In genomic region chr4:141286860-141287517, GRCm38 (mm10) we compare ENCODE assay signal across 8 mouse cellular contexts. TPM values are rescaled to one million over a fixed set of nuclear protein-coding genes. Genes with fewer than 3 reads are reported as not detected.
DNase-seq lines count a peak whose midpoint lies in the region; ATAC-seq and TF ChIP-seq lines count a peak whose summit lies in the region.

No protein-coding gene starts in this region.

- no peak overlapping the region for H3K27ac ChIP-seq in heart, embryonic 13.5 days (replicated peaks)
- peak overlapping the region; percentile 16; the same call in 1 of the 2 replicates for H3K27ac ChIP-seq in kidney, embryonic 16.5 days (ENCODE audit: low read length)
- H3K27ac ChIP-seq in left cerebral cortex, adult 2 months: no peak overlapping the region

- H3K27me3 ChIP-seq in heart, embryonic 13.5 days (replicated peaks): peaks cover 46% of the 10 kb centered on the region
- H3K27me3 ChIP-seq in kidney, embryonic 16.5 days (ENCODE audit: insufficient read depth, low read length): peaks cover 11% of the 10 kb centered on the region

- no peaks in the 10 kb centered on the region for H3K36me3 ChIP-seq in heart, embryonic 13.5 days
- no peaks in the 10 kb centered on the region for H3K36me3 ChIP-seq in kidney, embryonic 16.5 days (ENCODE audit: insufficient read depth, low read length)

- H3K4me3 ChIP-seq in heart, embryonic 13.5 days: peak overlapping the region; percentile 21; the same call in 1 of the 2 replicates
- no peak overlapping the region for H3K4me3 ChIP-seq in kidney, embryonic 16.5 days (ENCODE audit: low read length)
- H3K4me3 ChIP-seq in left cerebral cortex, adult 2 months: no peak overlapping the region

- 12% methylated on average over 20 of the region's 20 CpGs for WGBS in heart, embryonic 13.5 days
- 5% methylated on average over 20 of the region's 20 CpGs for whole genome bisulfite sequencing in kidney, embryonic 16.5 days

- no peaks in the 10 kb centered on the region for H3K9me3 ChIP-seq in heart, embryonic 13.5 days
- no peaks in the 10 kb centered on the region; the same call in 1 of the 2 replicates for H3K9me3 ChIP-seq in kidney, embryonic 16.5 days (ENCODE audit: low read length)

- ATAC-seq in heart, embryonic 13.5 days (ENCODE audit: extremely low read depth, insufficient number of reproducible peaks, low FRiP score, low TSS enrichment): no peak
- peak; percentile 47 for ATAC-seq in kidney, embryonic 16.5 days (ENCODE audit: low FRiP score, low TSS enrichment)
- ATAC-seq in cerebellum, adult (ENCODE audit: insufficient number of reproducible peaks, low FRiP score, low TSS enrichment): no peak

- intact Hi-C loops in heart, postnatal 25 days (cut with DNase I): loop anchor here (5.0 kb wide), 1 partner anchor 65 kb away; no protein-coding TSS in a partner anchor
- intact Hi-C loops in left cerebral cortex, adult 2 months (cut with DNase I): no loop called here

- H3K9ac ChIP-seq in heart, embryonic 13.5 days: peak overlapping the region; percentile 65
- peak overlapping the region; percentile 17; the same call in 1 of the 2 replicates for H3K9ac ChIP-seq in kidney, embryonic 16.5 days (replicated peaks; ENCODE audit: low read length)

- TF ChIP-seq CTCF in left cerebral cortex, adult 2 months (IDR thresholded peaks at IDR 0.05): no peak

- H3K4me2 ChIP-seq in heart, embryonic 13.5 days: peak overlapping the region; percentile 62
- peak overlapping the region; percentile 43 for H3K4me2 ChIP-seq in kidney, embryonic 16.5 days (replicated peaks; ENCODE audit: low read depth, low read length)

- DNase-seq in heart, postnatal 25 days (ENCODE audit: low spot score): no peak
- peak; percentile 77 for DNase-seq in adrenal gland, postnatal 25 days
- peak; percentile 88 for DNase-seq in lung, postnatal 25 days (ENCODE audit: low spot score)
- DNase-seq in cerebellum, postnatal 36 days: no peak
- DNase-seq in left cerebral cortex, adult 2 months (ENCODE audit: extremely low spot score in 1 of 2, low spot score in 2 of 2): no peak

- H3K4me1 ChIP-seq in heart, embryonic 13.5 days: peaks cover 49% of the 10 kb centered on the region
- H3K4me1 ChIP-seq in kidney, embryonic 16.5 days (ENCODE audit: insufficient read depth, low read length): peaks cover 48% of the 10 kb centered on the region

RNA-seq across cellular contexts. Expression of gene Epha2, which starts 14.1 kb away (rescaled TPM):
- 4.0 and 4.3 TPM in 2 replicates for polyA plus RNA-seq in heart, embryonic 13.5 days (2015; fragmentation: Nextera tagmentation; extraction: Ambion mirVana)
- 1 to 10 TPM; 6.8 to 7.7 TPM for total RNA-seq in heart, postnatal 25 days (2021)
- total RNA-seq in adrenal gland, postnatal 25 days (2021): 18.7 and 19.3 TPM in 2 replicates
- 8.3 and 8.6 TPM in 2 replicates for polyA plus RNA-seq in kidney, embryonic 16.5 days (2015; fragmentation: Nextera tagmentation; extraction: Ambion mirVana)
- total RNA-seq in left cerebral cortex, adult 2 months (2021): 1 to 10 TPM; 1.3 to 1.9 TPM

RNA-seq across cellular contexts. Expression of gene Arhgef19, which starts 47.7 kb away (rescaled TPM):
- 2.2 and 3.1 TPM in 2 replicates for polyA plus RNA-seq in heart, embryonic 13.5 days (2015; fragmentation: Nextera tagmentation; extraction: Ambion mirVana)
- 10 to 100 TPM; 28.5 to 36.4 TPM for total RNA-seq in heart, postnatal 25 days (2021)
- 32.6 and 44.2 TPM in 2 replicates for total RNA-seq in adrenal gland, postnatal 25 days (2021)
- 9.6 and 11.2 TPM in 2 replicates for polyA plus RNA-seq in kidney, embryonic 16.5 days (2015; fragmentation: Nextera tagmentation; extraction: Ambion mirVana)
- 10 to 100 TPM; 17.1 to 18.2 TPM for total RNA-seq in left cerebral cortex, adult 2 months (2021)

Comparison
In these comparisons a context has a peak if more than half of its experiments do, and no peak if none do; other contexts are left out.
1. DNase-seq: peak in adrenal gland, postnatal 25 days (single experiment) and lung, postnatal 25 days (single experiment); none in heart, postnatal 25 days (single experiment), cerebellum, postnatal 36 days (0 of 2) and left cerebral cortex, adult 2 months (0 of 2).